In genomic region chr17:91913556-91913955, GRCm38 (mm10) we compare ENCODE assay signal across 20 mouse cellular contexts.
"Had no signal": no experiment of that assay in that cellular context is flagged by ENCODE, and none has a peak within 500 bp of the region (broad histone marks: within the 10 kb centered on the region; RNA-seq: fewer than 3 reads in every experiment).

No protein-coding gene starts in this region.

- ATAC-seq: liver, postnatal 0 days; lung, postnatal 0 days; midbrain, embryonic 15.5 days had no signal

- DNase-seq: kidney, postnatal 10 days; kidney, postnatal 36 days; layer of hippocampus, postnatal 36 days; left cerebral cortex, postnatal 4 days; liver, postnatal 0 days; lung, embryonic 14.5 days; thymus, adult 18-20 months; thymus, postnatal 36 days had no signal

- H3K27me3 ChIP-seq: kidney, embryonic 15.5 days; limb, embryonic 12.5 days; limb, embryonic 15.5 days; midbrain, embryonic 12.5 days; midbrain, embryonic 15.5 days; neural tube, embryonic 12.5 days; neural tube, embryonic 15.5 days had no signal

- H3K4me1 ChIP-seq: kidney, embryonic 15.5 days; limb, embryonic 12.5 days; limb, embryonic 15.5 days; midbrain, embryonic 12.5 days; midbrain, embryonic 15.5 days; neural tube, embryonic 12.5 days; neural tube, embryonic 15.5 days had no signal

- H3K9me3 ChIP-seq: kidney, embryonic 15.5 days; limb, embryonic 12.5 days; limb, embryonic 15.5 days; midbrain, embryonic 12.5 days; midbrain, embryonic 15.5 days; neural tube, embryonic 12.5 days; neural tube, embryonic 15.5 days had no signal

- H3K27ac ChIP-seq: kidney, embryonic 15.5 days; left cerebral cortex, adult 2 months; limb, embryonic 12.5 days; limb, embryonic 15.5 days; liver, embryonic 14.5 days; macrophage; midbrain, embryonic 12.5 days; midbrain, embryonic 15.5 days; neural tube, embryonic 12.5 days; neural tube, embryonic 15.5 days had no signal

- H3K9ac ChIP-seq: kidney, embryonic 15.5 days; limb, embryonic 12.5 days; limb, embryonic 15.5 days; liver, embryonic 14.5 days; liver, postnatal 0 days; lung, embryonic 14.5 days; midbrain, embryonic 12.5 days; midbrain, embryonic 15.5 days; neural tube, embryonic 12.5 days; neural tube, embryonic 15.5 days had no signal

- H3K36me3 ChIP-seq: kidney, embryonic 15.5 days; limb, embryonic 12.5 days; limb, embryonic 15.5 days; midbrain, embryonic 12.5 days; midbrain, embryonic 15.5 days; neural tube, embryonic 12.5 days; neural tube, embryonic 15.5 days had no signal

- H3K4me3 ChIP-seq: kidney, embryonic 15.5 days; left cerebral cortex, adult 2 months; limb, embryonic 12.5 days; limb, embryonic 15.5 days; midbrain, embryonic 12.5 days; midbrain, embryonic 15.5 days; neural tube, embryonic 12.5 days; neural tube, embryonic 15.5 days had no signal

- H3K4me2 ChIP-seq: kidney, embryonic 15.5 days; limb, embryonic 12.5 days; limb, embryonic 15.5 days; liver, embryonic 11.5 days; lung, embryonic 14.5 days; midbrain, embryonic 12.5 days; midbrain, embryonic 15.5 days; neural tube, embryonic 12.5 days; neural tube, embryonic 15.5 days had no signal
